Mouse (Mus musculus) ES-E14 (cell line): ENCODE results near the gene Mettl11b. TPM values are rescaled to one million over a fixed set of nuclear protein-coding genes. Genes with fewer than 3 reads are reported as not detected.

Experiments used
- DNase-seq: peaks from one replicate; pipeline ENCODE4 v3.0.0-alpha.2; 2013; ENCODE audit warnings: low read depth, low spot score
- H3K27ac ChIP-seq: 2 replicates; pipeline ENCODE4 v1.5.1; 2012; ENCODE audit warnings: low read depth, mild to moderate bottlenecking, low read length, moderate library complexity, mixed read lengths; ENCODE audit not compliant: poor library complexity, insufficient read depth, severe bottlenecking
- H3K36me3 ChIP-seq: 2 replicates; pipeline ENCODE4 v1.6.1; 2012; ENCODE audit warnings: mild to moderate bottlenecking, low read length, moderate library complexity, mixed read lengths; ENCODE audit not compliant: control insufficient read depth, poor library complexity, insufficient read depth, severe bottlenecking
- H3K4me1 ChIP-seq, 2 experiments: fragments of 150-350 bp in 1 of 2; sonication (generic) in 1 of 2; 2 replicates each; pipeline ENCODE4 v1.6.1; 2012; ENCODE audit warnings: low read length in 2 of 2, mild to moderate bottlenecking in 1 of 2, mixed read lengths in 1 of 2; ENCODE audit not compliant: control insufficient read depth in 2 of 2, insufficient read depth in 2 of 2, poor library complexity in 1 of 2
- H3K4me3 ChIP-seq, 2 experiments: fragments of 150-350 bp in 1 of 2; sonication (generic) in 1 of 2; 2 replicates each; pipeline ENCODE4 v1.5.1; 2012; ENCODE audit warnings: low read length in 2 of 2, low read depth in 1 of 2, mild to moderate bottlenecking in 1 of 2, mixed read lengths in 1 of 2; ENCODE audit not compliant: insufficient read depth in 1 of 2, poor library complexity in 1 of 2, severe bottlenecking in 1 of 2
- H3K9ac ChIP-seq: 2 replicates; pipeline ENCODE4 v1.6.1; 2012; ENCODE audit warnings: low read depth, mild to moderate bottlenecking, low read length, mixed read lengths; ENCODE audit not compliant: poor library complexity, insufficient read depth, severe bottlenecking
- H3K9me3 ChIP-seq: fragments of 150-350 bp; sonication (generic); 2 replicates; pipeline ENCODE4 v1.6.1; 2012; ENCODE audit warnings: low read depth, mild to moderate bottlenecking, low read length; ENCODE audit not compliant: control insufficient read depth, insufficient read depth
- CHD2 ChIP-seq: IDR thresholded peaks from 2 replicates; pipeline ENCODE4 v1.6.1; 2014; ENCODE audit warnings: mild to moderate bottlenecking, low read depth, low read length, inconsistent platforms
- HCFC1 ChIP-seq: IDR thresholded peaks from 2 replicates; pipeline ENCODE4 v1.6.1; 2012; ENCODE audit warnings: low read length, inconsistent platforms, borderline replicate concordance; ENCODE audit not compliant: insufficient read depth
- MAFK ChIP-seq: IDR thresholded peaks from 2 replicates; pipeline ENCODE4 v1.6.1; 2014; ENCODE audit warnings: mild to moderate bottlenecking, low read depth, low read length, inconsistent platforms; ENCODE audit not compliant: insufficient read depth
- ZC3H11A ChIP-seq: IDR thresholded peaks from 2 replicates; pipeline ENCODE4 v1.6.1; 2012; ENCODE audit warnings: low read depth, mild to moderate bottlenecking, inconsistent platforms, low read length, borderline replicate concordance
- ZNF384 ChIP-seq: IDR thresholded peaks from 2 replicates; pipeline ENCODE4 v1.6.1; 2012; ENCODE audit warnings: low read depth, low read length, inconsistent platforms
- in situ Hi-C, 2 experiments: fragments of 600-800 bp; cut with MboI; formaldehyde crosslinking; loops; one replicate each; pipeline ENCODE4 v1.15.1; 2025; ENCODE audit warnings: low sequenced_read_pairs in 2 of 2, inconsistent platforms in 1 of 2; ENCODE audit not compliant: unreplicated experiment in 2 of 2
- total RNA-seq: library from RNA; depleted of rRNA; stranded (reverse); fragments of 300-350 nt; gene quantifications from 2 replicates; pipeline ENCODE4 v1.2.3, GENCODE M21; 2012

Mettl11b gene
- total RNA-seq, 1 experiment, result not detected

GRCm38 (mm10) chr1:163671326-163671725 is 53.7 kb downstream of the Mettl11b start:
- no peaks in the 10 kb centered on the region for H3K4me1 ChIP-seq
- H3K9me3 ChIP-seq, result no peaks in the 10 kb centered on the region
- in situ Hi-C loops, result no loop called here
- DNase-seq, result no peak
- H3K9ac ChIP-seq, result no peak overlapping the region
- H3K36me3 ChIP-seq, result no peaks in the 10 kb centered on the region
- H3K27ac ChIP-seq, result no peak overlapping the region
- no peak for TF ChIP-seq ZC3H11A
- TF ChIP-seq HCFC1, result no peak
- no peak for TF ChIP-seq ZNF384
- no peak for TF ChIP-seq CHD2
- no peak for TF ChIP-seq MAFK
- H3K4me3 ChIP-seq, result no peak overlapping the region

- in situ Hi-C loops, result no loop called here
- Histone ChIP-seq H3K27ac (no peak overlapping the region), H3K36me3 (no peaks in the 10 kb centered on the region), H3K9me3 (no peaks in the 10 kb centered on the region), H3K4me1 (no peaks in the 10 kb centered on the region), H3K4me3 (no peak overlapping the region), H3K9ac (no peak overlapping the region)
- no peak for TF ChIP-seq MAFK
- TF ChIP-seq CHD2, result no peak
- no peak for TF ChIP-seq ZC3H11A
- TF ChIP-seq HCFC1, result no peak
- TF ChIP-seq ZNF384, result no peak
- DNase-seq, result no peak
These were observed 54.3 kb downstream of the Mettl11b start for GRCm38 (mm10) chr1:163670702-163671101.

GRCm38 (mm10) chr1:163669936-163670335 is 55.1 kb downstream of the Mettl11b start:
- TF ChIP-seq ZC3H11A (no peak), HCFC1 (no peak), ZNF384 (no peak), CHD2 (no peak)
- in situ Hi-C loops, result no loop called here
- Histone ChIP-seq H3K36me3 (no peaks in the 10 kb centered on the region), H3K4me1 (no peaks in the 10 kb centered on the region), H3K9ac (no peak overlapping the region), H3K9me3 (no peaks in the 10 kb centered on the region), H3K4me3 (no peak overlapping the region), H3K27ac (no peak overlapping the region)
- no peak for DNase-seq

DNA sequence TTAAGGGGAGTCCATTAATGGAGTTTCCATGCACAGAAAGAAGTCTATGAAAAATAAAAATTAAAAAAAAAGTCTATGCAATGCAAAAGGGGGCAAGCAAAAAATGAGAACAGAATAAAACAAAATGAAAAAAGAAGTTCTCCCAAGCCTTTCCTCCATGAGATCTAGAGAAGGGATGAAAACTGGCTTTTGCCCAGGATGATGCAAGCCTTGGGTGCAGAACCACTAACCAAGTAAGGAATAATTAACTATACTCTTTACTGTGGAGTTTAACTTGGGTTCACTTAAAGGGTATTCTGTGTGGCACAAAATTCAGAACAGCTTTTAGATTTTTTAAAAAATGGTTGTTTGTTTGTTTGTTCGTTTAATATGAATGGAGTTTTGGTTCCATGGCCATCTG is 62.6 kb downstream of the Mettl11b start:
- no peak overlapping the region for H3K9ac ChIP-seq
- no peak overlapping the region for H3K4me3 ChIP-seq
- in situ Hi-C loops, result no loop called here
- no peaks in the 10 kb centered on the region for H3K4me1 ChIP-seq
- H3K27ac ChIP-seq, result no peak overlapping the region
- no peaks in the 10 kb centered on the region for H3K9me3 ChIP-seq
- H3K36me3 ChIP-seq, result no peaks in the 10 kb centered on the region
- no peak for DNase-seq
- TF ChIP-seq HCFC1, result no peak
- TF ChIP-seq ZNF384, result no peak
- no peak for TF ChIP-seq ZC3H11A
- TF ChIP-seq CHD2, result no peak
- TF ChIP-seq MAFK, result no peak

DNA sequence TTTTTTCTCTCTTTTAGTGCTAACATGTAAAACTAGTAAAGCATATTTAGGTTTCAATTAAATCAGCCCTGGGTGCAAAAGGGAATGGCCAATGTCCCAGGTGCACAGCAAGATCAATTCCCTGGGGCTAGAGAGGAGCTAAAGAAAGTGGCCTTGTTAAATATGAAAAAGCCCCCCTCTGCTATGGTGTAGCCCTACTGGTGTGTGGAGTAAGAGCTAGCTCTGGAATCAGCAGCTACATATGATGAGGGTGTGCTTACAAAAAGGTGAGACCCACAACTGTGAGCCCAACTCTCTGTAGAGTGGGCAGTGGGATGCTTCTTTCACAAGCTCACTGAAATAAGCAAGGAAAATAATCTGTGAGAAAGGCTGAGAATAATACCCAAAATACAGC is 66.5 kb downstream of the Mettl11b start:
- no peak overlapping the region for H3K27ac ChIP-seq
- H3K4me3 ChIP-seq, result no peak overlapping the region
- no peak overlapping the region for H3K9ac ChIP-seq
- no peak for TF ChIP-seq MAFK
- no peak for TF ChIP-seq CHD2
- no peak for TF ChIP-seq ZC3H11A
- no peak for TF ChIP-seq HCFC1
- no peak for TF ChIP-seq ZNF384
- no peak for DNase-seq
- H3K36me3 ChIP-seq, result no peaks in the 10 kb centered on the region
- no peaks in the 10 kb centered on the region for H3K4me1 ChIP-seq
- in situ Hi-C loops, result no loop called here
- H3K9me3 ChIP-seq, result no peaks in the 10 kb centered on the region
